Mouse (Mus musculus) heart, embryonic 16.5 days (tissue): ENCODE data around the gene Ace3. TPM values are rescaled to one million over a fixed set of nuclear protein-coding genes. Genes with fewer than 3 reads are reported as not detected.

Source experiments
- ATAC-seq: fragments of 200-750 bp; cut with Nextera tagmentation; replicated peaks from 2 replicates; pipeline ENCODE4 v1.8.0; 2017; ENCODE audit warnings: moderate number of reproducible peaks; ENCODE audit not compliant: insufficient read depth, low FRiP score; ENCODE audit errors: extremely low read depth
- H3K27ac ChIP-seq: fragments of 300-500 bp; sonication (generic); 2 replicates; pipeline ENCODE4 v1.5.1; 2014; ENCODE audit warnings: mild to moderate bottlenecking, low read length, control low read depth, moderate library complexity
- H3K27me3 ChIP-seq: fragments of 300-500 bp; sonication (generic); 2 replicates; pipeline ENCODE4 v1.6.1; 2014; ENCODE audit warnings: low read length, mixed read lengths; ENCODE audit not compliant: control insufficient read depth, insufficient read depth
- H3K36me3 ChIP-seq: fragments of 300-500 bp; sonication (generic); 2 replicates; pipeline ENCODE4 v1.6.1; 2014; ENCODE audit not compliant: control insufficient read depth, insufficient read depth
- H3K4me1 ChIP-seq: fragments of 300-500 bp; sonication (generic); 2 replicates; pipeline ENCODE4 v1.6.1; 2014; ENCODE audit warnings: low read length, mixed read lengths; ENCODE audit not compliant: control insufficient read depth, insufficient read depth
- H3K4me2 ChIP-seq: fragments of 300-500 bp; sonication (generic); 2 replicates; pipeline ENCODE4 v1.6.1; 2014; ENCODE audit warnings: low read depth, mild to moderate bottlenecking, control low read depth, low read length
- H3K4me3 ChIP-seq: fragments of 300-500 bp; sonication (generic); 2 replicates; pipeline ENCODE4 v1.5.1; 2014; ENCODE audit warnings: mild to moderate bottlenecking, control low read depth, low read length
- H3K9ac ChIP-seq: fragments of 300-500 bp; sonication (generic); 2 replicates; pipeline ENCODE4 v1.6.1; 2014; ENCODE audit warnings: low read length, control low read depth
- H3K9me3 ChIP-seq: fragments of 300-500 bp; sonication (generic); replicated peaks from 2 replicates; pipeline ENCODE4 v1.6.1; 2016; ENCODE audit warnings: low read length; ENCODE audit not compliant: control insufficient read depth
- WGBS: fragments of 180-500 bp; shearing (Covaris S2); extraction: QIAGEN DNeasy Blood & Tissue Kit; methylation state at CpG from one replicate; pipeline ENCODE4 v1.1.7; 2014; 5-methylcytosine and 5-hydroxymethylcytosine counted together
- polyA plus RNA-seq: library from polyadenylated mRNA; unstranded; fragments of >200 nt; fragmentation: Nextera tagmentation; extraction: Ambion mirVana; gene quantifications from 2 replicates; pipeline ENCODE4 v1.2.1, GENCODE M21; 2015

Ace3 gene
- polyA plus RNA-seq, 1 experiment from 2014 or later: not detected

DNA sequence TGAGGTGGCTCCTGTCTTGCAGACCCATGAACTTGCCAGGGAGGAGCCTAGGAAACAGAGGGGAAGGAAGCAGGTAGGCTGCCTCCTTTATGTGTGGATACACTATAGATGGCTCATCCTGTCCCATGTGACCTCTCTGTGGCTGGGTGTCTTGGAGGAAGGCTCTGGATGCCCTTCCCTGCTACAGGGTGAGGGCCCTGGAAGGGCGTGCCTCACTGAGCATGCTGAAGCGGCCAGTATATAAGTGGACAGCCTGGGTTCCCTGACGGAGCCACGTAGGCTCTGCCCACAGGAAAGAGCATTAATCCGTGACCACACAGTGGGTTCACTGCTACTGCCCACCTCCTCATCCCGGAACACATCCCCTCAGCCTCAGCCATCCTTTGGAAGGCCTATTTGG lies 5.0 kb upstream of the Ace3 start:
- no peak overlapping the region for H3K27ac ChIP-seq
- 79% methylated on average over 6 of the region's 6 CpGs for WGBS

DNA sequence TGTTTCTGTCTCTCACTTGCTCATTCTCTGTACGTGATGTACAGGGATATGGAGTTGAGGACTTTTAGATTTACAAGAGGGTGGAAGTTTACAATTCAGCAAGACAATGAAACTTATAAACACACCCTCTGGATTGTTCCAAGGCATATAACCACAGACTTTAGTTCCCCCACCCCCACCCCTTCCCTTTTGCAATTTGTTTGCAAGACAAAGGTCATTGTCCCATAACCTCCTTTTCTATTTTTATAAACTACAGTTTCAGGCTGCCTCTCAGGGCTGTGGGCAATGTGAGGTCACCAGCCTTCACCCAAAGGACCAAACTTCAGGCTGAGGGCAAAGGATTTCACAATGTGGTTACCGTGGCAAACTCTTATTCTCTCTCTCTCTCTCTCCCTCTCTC lies 4.2 kb upstream of the Ace3 start:
- ATAC-seq: no peak
- Histone ChIP-seq H3K27ac (no peak overlapping the region), H3K36me3 (no peaks in the 10 kb centered on the region), H3K9me3 (no peaks in the 10 kb centered on the region), H3K4me2 (no peak overlapping the region), H3K4me3 (no peak overlapping the region), H3K9ac (no peak overlapping the region), H3K27me3 (no peaks in the 10 kb centered on the region), H3K4me1 (0 out of 2 replicates have a peak, but pooled peaks cover 2% of the 10 kb centered on the region)
- 73% methylated on average over 2 of the region's 2 CpGs for WGBS

More for the DNA sequence above, 5.0 kb upstream of the Ace3 start:
- no peak for ATAC-seq
- no peak overlapping the region for H3K9ac ChIP-seq
- 0 out of 2 replicates have a peak, but pooled peaks cover 2% of the 10 kb centered on the region for H3K27me3 ChIP-seq
- H3K36me3 ChIP-seq: no peaks in the 10 kb centered on the region
- H3K4me3 ChIP-seq: no peak overlapping the region
- H3K4me2 ChIP-seq: no peak overlapping the region
- H3K4me1 ChIP-seq: 0 out of 2 replicates have a peak, but pooled peaks cover 2% of the 10 kb centered on the region
- H3K9me3 ChIP-seq: no peaks in the 10 kb centered on the region

DNA sequence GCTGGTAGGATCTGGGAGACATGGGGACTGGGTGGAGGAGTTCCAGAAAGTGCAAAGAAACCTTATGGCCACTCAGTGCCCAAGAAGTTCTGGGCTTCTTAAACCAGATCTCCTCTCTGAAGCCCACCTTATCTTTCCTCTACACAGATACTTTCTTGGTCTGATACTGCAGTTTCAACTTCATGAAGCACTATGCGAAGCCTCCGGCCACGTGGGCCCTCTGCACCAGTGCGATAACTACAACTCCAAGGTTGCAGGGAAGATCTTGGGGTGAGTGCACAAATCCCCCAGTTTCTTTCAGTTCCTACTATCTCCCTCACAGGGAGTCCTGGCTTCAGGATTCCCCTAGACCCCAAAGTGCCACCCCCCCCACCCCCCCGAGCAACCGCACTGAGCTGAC lies 5.6 kb downstream of the Ace3 start:
- Histone ChIP-seq H3K36me3 (no peaks in the 10 kb centered on the region), H3K27me3 (no peaks in the 10 kb centered on the region), H3K9ac (no peak overlapping the region), H3K27ac (no peak overlapping the region), H3K4me2 (no peak overlapping the region), H3K4me3 (no peak overlapping the region), H3K4me1 (no peaks in the 10 kb centered on the region), H3K9me3 (no peaks in the 10 kb centered on the region)
- 82% methylated on average over 6 of the region's 6 CpGs for WGBS
- no peak for ATAC-seq

DNA sequence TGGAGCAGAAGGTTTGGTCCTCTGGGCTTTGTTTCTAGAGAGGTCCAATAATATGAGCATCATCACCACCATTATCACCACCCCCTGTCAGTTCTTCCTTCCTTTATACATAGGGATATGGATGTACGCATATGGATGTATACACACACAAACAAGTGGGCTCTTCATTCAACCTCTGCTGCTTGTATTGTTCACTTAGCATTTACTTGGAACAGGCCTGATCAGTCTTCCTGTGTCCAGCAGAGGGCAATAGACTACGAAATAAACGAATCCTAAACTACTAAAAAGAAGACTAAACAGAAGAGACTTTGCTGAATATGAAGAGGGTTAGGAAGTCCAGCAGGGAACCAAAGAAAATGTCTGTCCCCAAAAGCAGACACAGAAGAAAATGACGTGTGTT lies 7.2 kb downstream of the Ace3 start:
- Histone ChIP-seq H3K36me3 (no peaks in the 10 kb centered on the region), H3K4me3 (no peak overlapping the region), H3K9ac (no peak overlapping the region), H3K27ac (no peak overlapping the region), H3K4me2 (no peak overlapping the region), H3K27me3 (no peaks in the 10 kb centered on the region), H3K4me1 (no peaks in the 10 kb centered on the region), H3K9me3 (no peaks in the 10 kb centered on the region)
- no peak for ATAC-seq
- 38% methylated on average over 4 of the region's 4 CpGs for WGBS

DNA sequence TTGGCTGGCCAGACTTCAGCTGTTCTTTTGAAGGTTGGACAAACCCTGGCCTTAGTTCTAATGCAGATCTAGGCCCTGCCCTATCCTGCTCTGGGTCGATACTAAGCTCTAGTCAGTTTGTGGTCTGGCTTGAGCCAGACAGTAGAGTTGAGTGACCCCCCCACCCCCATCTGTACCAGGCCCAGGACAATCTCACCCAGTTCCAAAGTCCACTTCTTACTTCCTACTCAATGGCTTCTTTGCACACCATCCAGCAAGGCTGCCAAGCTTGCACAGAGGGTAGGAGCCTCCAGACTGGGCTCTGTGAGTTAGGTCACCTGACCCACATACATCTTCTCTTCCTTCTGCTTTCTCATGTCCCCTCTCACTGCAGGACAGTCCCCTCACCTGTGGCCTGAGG lies 10.1 kb downstream of the Ace3 start:
- 64% methylated on average over 1 of the region's 1 CpGs for WGBS

DNA sequence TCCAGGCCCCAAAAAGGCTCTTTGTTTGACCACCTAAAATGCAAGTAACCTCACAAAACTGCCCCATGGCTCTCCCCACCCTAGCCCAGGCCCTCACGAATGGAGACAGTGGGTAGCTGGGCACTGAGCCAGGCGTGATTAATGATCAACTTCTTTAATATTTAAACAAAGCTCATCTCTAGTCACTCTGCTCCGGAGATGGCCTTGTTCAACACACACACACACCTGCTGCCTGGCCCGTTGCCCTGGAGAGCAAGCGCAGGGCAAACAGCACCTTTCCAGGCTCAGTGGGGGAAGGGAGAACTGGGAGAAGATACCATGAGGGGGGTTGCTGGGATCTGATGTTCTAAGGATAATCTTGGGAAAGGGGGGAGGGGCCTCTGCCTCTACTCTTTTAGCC lies 11.5 kb downstream of the Ace3 start:
- no peak for ATAC-seq
- no peaks in the 10 kb centered on the region for H3K9me3 ChIP-seq
- H3K4me2 ChIP-seq: no peak overlapping the region
- H3K27me3 ChIP-seq: peaks cover 16% of the 10 kb centered on the region
- 48% methylated on average over 5 of the region's 5 CpGs for whole genome bisulfite sequencing
- H3K4me3 ChIP-seq: no peak overlapping the region
- H3K4me1 ChIP-seq: peaks cover 3% of the 10 kb centered on the region
- H3K36me3 ChIP-seq: no peaks in the 10 kb centered on the region
- H3K27ac ChIP-seq: no peak overlapping the region
- no peak overlapping the region for H3K9ac ChIP-seq

More for the DNA sequence above, 10.1 kb downstream of the Ace3 start:
- H3K4me3 ChIP-seq: no peak overlapping the region
- peaks cover 10% of the 10 kb centered on the region for H3K27me3 ChIP-seq
- ATAC-seq: no peak
- H3K27ac ChIP-seq: no peak overlapping the region
- H3K4me1 ChIP-seq: peaks cover 3% of the 10 kb centered on the region
- H3K4me2 ChIP-seq: no peak overlapping the region
- no peaks in the 10 kb centered on the region for H3K36me3 ChIP-seq
- H3K9me3 ChIP-seq: no peaks in the 10 kb centered on the region
- no peak overlapping the region for H3K9ac ChIP-seq

DNA sequence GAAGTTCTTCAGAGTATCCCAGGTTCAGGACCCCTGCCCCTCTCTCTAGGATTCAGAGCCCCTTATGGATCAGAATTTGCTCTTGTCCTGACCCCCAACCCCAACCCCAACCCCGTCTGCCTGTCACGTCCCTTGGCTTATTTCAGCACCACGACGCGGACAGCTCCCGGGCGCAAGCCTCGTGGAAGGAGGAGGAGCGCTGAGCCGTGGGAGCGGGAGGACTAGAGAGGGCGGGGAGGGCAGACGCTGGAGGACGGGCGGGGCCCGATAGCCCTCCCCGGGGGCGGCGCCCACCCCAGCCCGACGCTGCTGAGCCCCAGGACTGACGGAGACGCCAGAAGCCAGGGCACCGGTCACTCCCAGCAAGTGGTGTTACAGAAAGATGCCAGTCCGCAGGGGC lies 13.3 kb downstream of the Ace3 start, which contains the start of gene Kcnh6:
Kcnh6 (plus strand) TSS at position 304 of the 400 bp plus-strand sequence.
- Histone ChIP-seq H3K27me3 (peaks cover 20% of the 10 kb centered on the region), H3K27ac (no peak within 1 kb of the TSS), H3K4me3 (peak within 1 kb of the TSS; percentile 35), H3K4me1 (peaks cover 3% of the 10 kb centered on the region), H3K9ac (no peak within 1 kb of the TSS), H3K36me3 (no peaks in the 10 kb centered on the region), H3K9me3 (no peaks in the 10 kb centered on the region), H3K4me2 (peak within 1 kb of the TSS; percentile 70)
- WGBS: under 1% methylated on average over 25 of the region's 25 CpGs
- ATAC-seq: no peak; the same call in 1 of the 2 replicates

DNA sequence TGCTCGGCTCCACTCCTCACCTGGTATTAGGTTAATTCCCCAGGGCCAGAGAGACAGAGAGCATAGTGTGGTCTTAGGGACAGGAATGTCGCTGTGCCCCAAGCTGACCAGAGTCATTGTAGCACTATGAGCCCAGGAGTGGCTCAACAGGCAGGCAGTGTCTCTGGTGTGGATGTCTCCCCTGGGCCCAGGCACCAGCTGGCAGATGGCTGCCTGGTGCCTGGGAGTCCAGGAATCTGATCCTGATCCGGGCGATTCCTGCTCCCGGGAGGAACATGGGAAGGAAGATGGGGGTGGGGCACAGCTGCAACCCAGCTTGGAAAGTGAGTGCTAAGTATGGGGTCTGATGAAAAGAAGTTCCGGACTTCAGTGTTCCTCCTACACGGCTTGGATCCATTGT lies 18.2 kb downstream of the Ace3 start:
- no peak overlapping the region for H3K4me2 ChIP-seq
- H3K9ac ChIP-seq: no peak overlapping the region
- no peaks in the 10 kb centered on the region for H3K9me3 ChIP-seq
- H3K4me3 ChIP-seq: no peak overlapping the region
- H3K27ac ChIP-seq: no peak overlapping the region
- no peak for ATAC-seq
- peaks cover 9% of the 10 kb centered on the region for H3K4me1 ChIP-seq
- peaks cover 20% of the 10 kb centered on the region for H3K27me3 ChIP-seq
- WGBS: 51% methylated on average over 7 of the region's 7 CpGs
- H3K36me3 ChIP-seq: no peaks in the 10 kb centered on the region

DNA sequence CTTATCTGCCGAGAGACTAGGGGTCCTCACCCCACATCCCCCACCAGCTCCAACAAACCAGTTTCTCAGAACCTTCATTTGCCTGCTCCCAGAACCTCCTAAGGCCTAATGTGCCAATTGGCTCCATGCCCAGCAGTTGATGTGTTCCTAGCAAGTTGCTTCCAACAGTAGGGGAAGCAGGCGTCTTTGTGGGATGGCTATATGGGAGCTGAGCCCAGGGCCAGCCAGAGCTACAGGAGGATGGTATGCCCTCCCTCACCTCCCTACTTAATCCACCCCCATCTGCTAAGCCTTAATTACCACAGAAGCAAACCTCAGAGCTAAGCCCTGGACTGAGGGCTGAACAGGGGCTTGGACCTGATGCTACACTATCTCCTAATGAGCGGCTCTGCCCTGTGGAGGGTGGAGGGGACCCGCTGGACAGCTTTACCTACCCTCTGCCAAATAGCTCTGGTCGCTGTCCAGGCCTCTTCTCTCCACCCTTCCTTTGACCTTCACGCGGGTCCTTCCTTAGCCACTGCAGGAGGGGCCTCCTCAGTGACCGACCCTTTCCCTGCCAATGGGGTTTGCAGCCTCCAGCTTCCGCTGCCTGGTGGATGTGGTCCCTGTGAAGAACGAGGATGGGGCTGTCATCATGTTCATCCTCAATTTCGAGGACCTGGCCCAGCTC lies 19.2 kb downstream of the Ace3 start:
- H3K4me1 ChIP-seq: peaks cover 6% of the 10 kb centered on the region; the same call in 1 of the 2 replicates
- no peak overlapping the region for H3K4me2 ChIP-seq
- no peak overlapping the region for H3K27ac ChIP-seq
- H3K27me3 ChIP-seq: peaks cover 13% of the 10 kb centered on the region
- no peak overlapping the region for H3K4me3 ChIP-seq
- peak; percentile 28; the same call in 1 of the 2 replicates for ATAC-seq
- H3K9me3 ChIP-seq: no peaks in the 10 kb centered on the region
- no peaks in the 10 kb centered on the region for H3K36me3 ChIP-seq
- WGBS: 29% methylated on average over 11 of the region's 11 CpGs
- no peak overlapping the region for H3K9ac ChIP-seq
